Mouse (Mus musculus): ENCODE data around the gene Gm20388.

Gene Gm20388

DNA sequence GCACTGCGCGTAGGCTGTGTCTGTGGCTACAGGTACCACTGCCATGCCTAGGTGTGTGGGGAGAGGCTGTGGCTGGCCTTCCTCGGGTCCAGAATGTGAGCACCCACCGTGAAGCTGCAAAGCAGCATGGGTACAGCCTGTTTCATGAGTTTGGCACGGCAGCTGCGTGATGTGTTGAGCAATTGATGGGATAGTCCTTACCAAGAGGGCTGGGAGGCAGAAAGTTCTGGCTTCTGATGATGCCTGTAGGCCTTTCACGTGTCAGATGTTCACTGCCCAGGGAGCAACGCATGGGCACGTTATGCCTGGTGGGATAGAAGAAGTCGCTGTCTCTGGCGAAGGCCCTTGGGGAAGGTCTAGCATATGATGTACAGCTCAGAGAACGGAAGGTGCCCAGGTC is 4354.0 kb downstream of the Gm20388 start:
- in situ Hi-C loops (cut with MboI, MseI), result no loop called here

DNA sequence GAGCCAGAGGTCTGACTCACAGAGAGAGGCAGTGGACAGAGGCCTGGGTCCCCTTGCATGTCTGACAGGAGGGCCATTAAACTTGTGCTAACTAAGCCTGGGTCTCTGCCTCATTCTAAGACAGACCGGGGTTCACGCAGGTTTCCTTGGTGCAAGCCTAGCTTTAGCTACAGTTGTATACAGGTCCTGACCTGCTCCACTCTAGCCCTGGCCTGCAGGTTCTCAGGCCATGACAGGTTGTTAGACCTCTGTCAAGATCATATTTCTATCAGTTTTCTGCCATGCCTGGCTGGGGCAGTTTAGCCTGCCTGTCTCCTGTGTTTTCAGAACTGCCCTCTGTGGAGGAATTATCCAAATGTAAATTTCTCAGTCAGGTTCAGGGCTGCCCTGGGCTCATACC is 4354.5 kb downstream of the Gm20388 start:
- in situ Hi-C loops (cut with MboI, MseI), result no loop called here

DNA sequence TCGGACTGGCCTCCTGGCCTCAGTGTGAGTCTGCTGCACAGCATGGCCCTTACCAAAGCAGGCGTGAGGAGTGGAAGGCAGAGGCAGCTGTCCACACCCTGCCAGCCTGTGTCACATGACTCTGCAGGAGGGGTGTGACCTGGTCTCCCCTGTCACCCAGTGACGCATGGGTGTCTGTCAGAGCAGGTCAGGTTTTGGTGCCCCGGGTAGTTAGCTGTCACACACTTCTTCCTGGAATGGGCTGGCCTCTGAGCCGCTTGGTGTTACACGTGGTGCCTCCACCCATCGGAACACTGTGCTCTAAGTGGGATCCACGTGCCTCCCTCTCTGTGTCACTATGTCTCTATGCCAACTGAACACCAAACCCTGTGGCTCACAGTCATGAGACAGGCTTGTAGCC is 4355.2 kb downstream of the Gm20388 start:
- in situ Hi-C loops (cut with MboI, MseI), result no loop called here

DNA sequence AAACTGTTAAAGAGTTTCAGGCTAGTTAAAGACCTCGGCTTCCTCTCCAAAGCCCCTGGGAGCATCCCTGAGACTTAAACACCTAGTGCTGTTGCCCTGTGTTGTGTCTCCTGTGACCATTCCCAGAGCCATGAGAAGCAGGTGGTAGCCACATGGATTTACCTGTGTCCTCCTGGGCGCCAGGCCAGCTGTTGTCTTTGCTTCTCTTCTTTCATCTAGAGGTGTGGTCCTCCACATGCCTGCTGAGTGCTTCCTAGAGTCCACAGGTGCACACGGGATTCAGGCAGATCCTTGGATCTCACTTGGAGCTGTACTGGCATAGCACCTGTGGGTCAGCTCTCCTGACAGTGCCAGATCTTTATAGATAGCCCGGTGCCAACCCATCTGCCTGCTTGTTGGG is 4356.6 kb downstream of the Gm20388 start:
- in situ Hi-C loops (cut with MboI, MseI), result no loop called here

- in situ Hi-C loops (cut with MboI, MseI), result no loop called here
Measured at GRCm38 (mm10) chr8:124270504-124270903, 4359.9 kb downstream of the Gm20388 start.

GRCm38 (mm10) chr8:124270904-124271303 is 4360.3 kb downstream of the Gm20388 start:
- in situ Hi-C loops (cut with MboI, MseI), result no loop called here

DNA sequence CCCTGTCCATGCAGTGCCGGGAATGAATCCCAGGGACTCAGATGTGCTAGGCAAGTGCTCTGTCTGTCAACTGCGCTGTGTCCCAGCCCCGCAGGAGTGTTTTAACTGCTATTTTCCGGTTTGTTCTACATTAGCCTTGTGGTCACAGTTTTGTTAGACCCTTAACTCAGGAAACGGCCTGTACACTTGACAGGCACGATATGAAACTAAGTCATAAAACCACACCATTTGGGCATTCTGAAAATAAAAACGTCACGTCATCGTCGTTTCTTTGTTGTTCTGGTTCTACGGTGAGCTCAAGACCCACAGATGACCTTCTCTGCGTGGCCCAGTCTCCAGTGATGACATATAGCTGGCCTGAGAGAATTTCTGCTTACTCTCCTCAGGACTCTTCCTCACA is 4360.9 kb downstream of the Gm20388 start:
- in situ Hi-C loops (cut with MboI, MseI), result no loop called here

- in situ Hi-C loops (cut with MboI, MseI), result no loop called here
Measured at GRCm38 (mm10) chr8:124272792-124273191, 4362.2 kb downstream of the Gm20388 start.

- in situ Hi-C loops (cut with MboI, MseI), result no loop called here
Measured at GRCm38 (mm10) chr8:124273606-124274218, 4363.1 kb downstream of the Gm20388 start.

- in situ Hi-C loops (cut with MboI, MseI), result no loop called here
Measured at GRCm38 (mm10) chr8:124274441-124275120, 4363.9 kb downstream of the Gm20388 start.

DNA sequence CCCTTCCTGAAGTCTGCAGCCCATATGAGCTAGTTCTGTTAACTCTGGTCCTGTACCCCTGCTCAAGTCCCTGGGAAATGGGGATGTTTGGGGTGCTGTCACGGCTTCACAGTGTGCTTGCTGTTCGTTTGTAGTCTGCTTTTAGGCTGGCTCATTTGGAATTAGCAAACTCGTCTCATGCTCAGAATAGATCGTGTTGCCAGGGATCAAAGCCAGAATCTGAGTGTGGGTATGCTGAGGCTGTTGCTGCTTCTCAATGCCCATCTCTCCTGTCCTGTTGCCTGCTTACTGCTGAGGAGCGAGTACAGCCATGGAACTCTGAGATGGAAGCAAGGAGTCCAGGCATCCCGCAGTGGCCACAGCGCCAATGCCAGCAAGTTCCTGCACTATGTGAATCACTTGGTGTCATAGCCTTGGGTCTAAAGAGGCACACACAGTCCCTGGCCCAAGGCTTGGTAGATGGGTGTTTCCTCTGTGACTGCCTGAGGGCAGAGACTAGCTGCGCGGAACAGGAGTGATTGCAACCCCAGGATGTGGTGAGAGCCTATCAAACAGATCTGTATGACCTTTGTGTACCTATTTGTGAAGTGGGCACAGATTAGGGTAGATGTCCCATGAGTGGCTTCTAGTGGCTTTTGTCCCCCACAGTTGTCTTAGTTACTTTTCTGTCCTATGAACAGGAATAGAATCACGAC is 4364.9 kb downstream of the Gm20388 start:
- in situ Hi-C loops (cut with MboI, MseI), result no loop called here

GRCm38 (mm10) chr8:124277951-124278910 is 4367.6 kb downstream of the Gm20388 start:
- in situ Hi-C loops (cut with MboI, MseI), result no loop called here

- in situ Hi-C loops (cut with MboI, MseI), result no loop called here
Measured at GRCm38 (mm10) chr8:124278956-124279689, 4368.5 kb downstream of the Gm20388 start.

DNA sequence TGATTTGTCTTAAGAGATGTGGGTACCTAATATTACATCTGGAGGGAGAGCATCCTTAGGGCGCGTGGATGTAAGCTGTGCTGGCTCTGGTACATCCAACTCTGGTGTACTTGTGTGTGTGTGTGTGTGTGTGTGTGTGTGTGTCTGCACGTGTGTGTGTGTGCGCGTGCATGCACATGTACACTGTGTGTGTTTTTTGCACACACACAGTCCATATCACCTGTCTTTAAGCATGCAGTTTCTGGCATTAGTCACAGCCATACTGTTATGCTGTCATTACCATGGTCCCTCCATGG is 4369.0 kb downstream of the Gm20388 start:
- in situ Hi-C loops (cut with MboI, MseI), result no loop called here

DNA sequence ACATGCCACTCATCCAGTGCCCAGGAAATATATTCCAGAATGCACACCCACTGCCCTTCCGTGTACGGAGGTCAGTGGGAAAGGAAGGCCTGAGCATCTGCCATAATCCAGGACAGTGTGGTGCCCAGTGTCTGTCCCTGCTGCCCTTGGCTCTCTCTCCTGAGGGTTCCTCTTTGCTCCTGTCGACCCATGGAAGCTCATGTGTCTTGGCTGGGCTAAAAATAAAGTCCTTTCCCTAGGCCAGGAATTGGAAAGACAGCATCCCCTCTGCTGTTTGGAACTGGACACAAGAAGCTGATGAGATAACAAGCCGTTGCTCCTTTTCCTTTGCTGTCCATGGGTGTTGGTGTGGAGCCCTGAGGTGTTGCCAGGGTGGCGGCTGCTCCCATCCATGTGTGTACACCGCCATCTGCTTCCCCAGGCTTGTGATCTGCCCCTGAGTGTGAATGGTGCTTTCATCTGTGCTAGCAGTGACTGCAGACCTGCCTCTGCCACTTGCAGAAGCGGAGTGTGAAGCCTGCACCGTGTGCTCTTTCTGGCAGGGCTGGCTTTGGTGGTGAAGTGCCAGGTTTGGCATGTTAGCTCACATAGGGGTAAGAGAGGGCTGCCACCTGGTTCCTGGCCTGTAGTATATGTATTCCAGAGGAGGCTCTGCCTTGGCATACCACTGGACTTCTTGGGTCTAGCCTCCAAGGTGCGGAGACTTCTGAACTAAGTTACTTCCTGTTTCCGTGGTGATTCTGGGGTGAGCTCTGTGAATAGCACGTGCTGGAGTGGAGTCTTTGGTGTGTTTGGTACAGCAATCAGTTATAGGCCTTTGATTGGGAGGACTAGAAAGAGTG is 4371.3 kb downstream of the Gm20388 start:
- in situ Hi-C loops (cut with MboI, MseI), result no loop called here

DNA sequence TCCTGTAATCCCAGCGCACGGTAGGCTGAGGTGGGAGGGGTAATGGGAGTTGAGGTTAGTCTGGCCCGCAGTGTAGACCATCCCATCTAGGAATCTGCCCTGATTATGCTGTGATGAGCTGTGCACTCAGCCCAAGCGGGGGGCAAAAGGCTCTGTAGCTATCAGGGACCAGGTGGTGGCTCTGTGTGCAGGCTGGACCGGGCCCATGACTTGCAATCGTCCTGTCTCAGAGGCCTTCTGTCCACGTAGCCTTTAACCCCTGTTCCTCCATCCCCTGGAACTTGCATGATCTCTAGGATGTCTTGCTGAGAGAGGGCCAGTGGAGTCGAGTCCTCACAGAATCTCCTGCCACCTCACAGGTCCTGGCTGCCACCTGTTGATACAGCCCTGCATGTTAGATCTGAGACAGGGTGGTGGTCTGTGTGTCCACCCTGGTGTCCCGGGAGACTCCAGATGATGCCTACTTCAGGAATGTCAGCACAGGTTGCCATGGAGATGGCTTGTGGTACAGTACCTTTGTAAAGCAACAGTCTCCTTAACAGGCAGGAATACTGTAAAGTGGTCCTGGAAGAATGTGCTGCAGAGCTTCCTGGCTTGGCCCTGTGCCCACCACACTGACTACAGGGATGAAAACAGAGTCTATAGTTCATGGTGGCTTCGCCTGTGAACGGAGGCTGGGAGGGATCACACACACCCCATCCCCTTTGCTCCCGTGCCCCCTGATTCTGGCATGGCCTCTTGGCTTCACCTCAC is 4372.4 kb downstream of the Gm20388 start:
- in situ Hi-C loops (cut with MboI, MseI), result no loop called here

DNA sequence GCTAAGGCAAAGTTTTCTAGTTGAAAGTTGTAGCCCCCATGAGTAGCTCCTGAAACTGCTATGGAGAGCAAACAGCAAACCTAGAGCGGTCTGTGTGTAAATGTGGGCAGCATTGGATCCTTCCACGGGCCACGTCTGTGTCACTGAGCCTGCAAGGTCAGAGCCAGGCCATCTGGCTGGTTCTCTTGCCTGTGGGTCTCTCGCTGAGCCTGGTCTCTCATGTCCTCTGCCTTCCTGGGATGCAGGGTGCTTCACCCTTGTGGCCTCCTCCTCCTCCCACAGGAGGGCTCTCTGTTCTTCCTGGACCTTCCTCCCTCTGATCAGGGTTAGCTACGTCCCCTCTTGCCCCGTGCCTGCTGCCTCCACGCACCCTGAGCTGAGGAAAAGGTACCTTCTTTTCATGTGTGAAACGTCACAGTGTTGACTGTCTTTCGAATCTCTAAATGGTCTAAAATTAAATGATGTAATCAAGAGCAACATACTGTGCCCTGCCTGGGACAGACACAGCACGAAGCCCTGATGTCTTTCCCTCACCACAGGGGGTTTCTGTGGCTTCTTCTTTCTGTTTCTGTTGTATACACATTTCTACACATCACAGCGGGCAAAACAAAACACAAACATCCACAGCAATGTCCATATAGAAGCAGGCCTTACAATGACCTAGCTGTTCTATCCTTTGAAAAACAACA is 4373.1 kb downstream of the Gm20388 start:
- in situ Hi-C loops (cut with MboI, MseI), result no loop called here

DNA sequence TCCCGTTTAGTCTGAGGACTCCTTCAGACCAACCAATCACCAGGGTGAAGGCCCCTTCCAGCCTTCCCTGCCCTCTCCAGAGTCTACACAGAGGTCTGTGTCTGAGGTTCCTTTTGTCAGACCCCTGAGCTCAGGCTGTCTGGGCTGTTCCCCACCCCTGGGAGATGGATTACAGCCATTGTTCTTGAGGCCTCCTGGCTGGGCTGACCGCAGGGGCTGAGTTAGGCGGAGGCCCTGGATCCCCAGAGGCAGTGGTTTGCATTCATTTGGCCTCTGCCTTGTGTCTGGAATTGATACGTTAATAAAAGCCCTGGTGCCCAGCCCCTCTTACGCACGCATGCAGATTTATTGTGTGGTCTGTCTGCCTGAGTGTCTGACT is 4373.7 kb downstream of the Gm20388 start:
- in situ Hi-C loops (cut with MboI, MseI), result no loop called here

DNA sequence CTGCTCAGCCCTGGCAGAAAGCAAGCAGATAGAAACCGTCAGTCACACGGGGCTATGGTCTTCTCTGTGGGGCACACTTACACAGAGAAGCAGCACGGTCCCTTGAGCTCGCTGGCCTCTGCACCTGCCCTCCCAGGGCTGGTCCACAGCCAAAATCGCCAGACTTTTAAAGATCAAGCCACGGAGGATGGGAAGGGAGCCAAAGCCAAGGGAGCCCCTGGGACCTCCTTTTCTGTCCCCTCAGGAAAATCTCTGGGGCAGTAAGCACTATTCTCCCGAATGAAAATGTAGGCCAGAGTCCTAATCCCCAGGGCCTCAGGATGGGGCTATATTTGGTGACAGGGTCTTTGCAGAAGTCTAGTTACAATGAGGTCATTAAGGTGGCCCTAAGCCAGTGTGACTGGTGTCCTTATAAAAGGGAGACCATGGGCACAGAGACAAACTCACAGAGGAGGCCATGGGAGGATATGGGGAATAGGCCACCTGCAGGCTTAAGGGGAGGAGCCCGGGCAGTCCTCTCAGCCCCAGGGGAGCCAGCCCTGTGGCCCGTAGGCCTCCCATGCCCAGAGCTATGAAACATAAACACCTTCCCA is 4374.4 kb downstream of the Gm20388 start:
- in situ Hi-C loops (cut with MboI, MseI), result no loop called here

Data from T-helper 1 cell (primary cell).